Mouse (Mus musculus) heart, postnatal 0 days (tissue): Measurements from ENCODE around the gene Camta1.

Experiments
- CTCF ChIP-seq: IDR thresholded peaks from 2 replicates; pipeline ENCODE4 v1.5.1; 2016; ENCODE audit warnings: antibody characterized with exemption, control low read depth, low read depth
- EP300 ChIP-seq: IDR thresholded peaks from 2 replicates; pipeline ENCODE4 v1.6.1; 2016; ENCODE audit warnings: antibody characterized with exemption, low read depth

GRCm38 (mm10) chr4:151655227-151655626 lies 206.4 kb downstream of the Camta1 start:
- TF ChIP-seq CTCF (no peak), EP300 (no peak)
